In the genomic region with DNA sequence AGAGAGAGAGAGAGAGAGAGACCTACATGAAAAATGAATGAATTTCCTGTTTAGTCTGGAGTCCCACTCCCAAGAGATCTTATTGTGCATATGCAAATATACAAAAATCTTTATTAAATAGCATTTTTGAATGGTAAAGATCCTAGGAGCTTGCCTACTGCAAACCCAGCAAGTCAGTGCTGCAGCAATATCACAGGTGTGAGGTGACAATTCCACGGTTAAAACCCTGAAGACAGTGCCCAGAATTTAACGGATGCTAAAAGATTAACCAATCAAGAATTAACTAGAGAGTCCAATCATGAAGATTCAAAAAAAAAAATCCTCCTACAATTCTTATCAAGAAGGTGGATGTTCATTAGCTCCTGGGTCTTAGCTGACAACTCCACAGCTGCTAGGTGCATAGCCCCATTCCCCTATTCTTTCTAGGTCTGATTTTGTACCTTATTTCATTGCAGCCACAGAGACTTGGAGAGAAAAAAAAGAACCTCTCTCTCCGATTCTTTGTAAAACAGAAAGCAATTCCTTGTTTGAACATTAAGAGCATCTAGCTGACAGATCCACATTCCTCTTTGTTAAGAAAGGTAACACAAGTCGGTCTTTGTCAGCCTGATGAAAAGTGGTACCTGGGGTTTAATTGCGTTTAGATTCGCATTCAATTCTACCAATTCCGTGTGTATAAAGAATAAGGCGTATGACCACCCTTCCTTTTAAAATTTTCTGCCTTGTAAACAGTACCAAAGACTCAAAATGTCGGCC, we compare ENCODE assay signal across 8 mouse cellular contexts. TPM values are rescaled to one million over a fixed set of nuclear protein-coding genes. Genes with fewer than 3 reads are reported as not detected.
A peak's percentile ranks its signal among the peaks of the same experiment; 100 is the strongest.
DNase-seq lines count a peak whose midpoint lies in the region; ATAC-seq and TF ChIP-seq lines count a peak whose summit lies in the region.

No protein-coding gene starts in this region.

- H3K9me3 ChIP-seq in neural tube, embryonic 11.5 days (ENCODE audit: control insufficient read depth, low read length) = no peaks in the 10 kb centered on the region
- no peaks in the 10 kb centered on the region for H3K9me3 ChIP-seq in liver, embryonic 13.5 days (replicated peaks)

- H3K4me1 ChIP-seq in cerebellum, adult 2 months (ENCODE audit: control insufficient read depth, insufficient read depth, low read length) = no peaks in the 10 kb centered on the region; the same call in 1 of the 2 replicates
- no peaks in the 10 kb centered on the region for H3K4me1 ChIP-seq in neural tube, embryonic 11.5 days (ENCODE audit: control insufficient read depth, insufficient read depth, low read length)
- no peaks in the 10 kb centered on the region for H3K4me1 ChIP-seq in liver, embryonic 13.5 days (replicated peaks)

- H3K27me3 ChIP-seq in cerebellum, adult 2 months (ENCODE audit: control insufficient read depth, insufficient read depth, low read length) = no peaks in the 10 kb centered on the region
- H3K27me3 ChIP-seq in neural tube, embryonic 11.5 days (ENCODE audit: control insufficient read depth, insufficient read depth, low read length) = no peaks in the 10 kb centered on the region
- H3K27me3 ChIP-seq in liver, embryonic 13.5 days = peaks cover 7% of the 10 kb centered on the region; the same call in 1 of the 2 replicates

- no peaks in the 10 kb centered on the region for H3K36me3 ChIP-seq in neural tube, embryonic 11.5 days (ENCODE audit: control insufficient read depth, insufficient read depth, low read length)
- H3K36me3 ChIP-seq in liver, embryonic 13.5 days = no peaks in the 10 kb centered on the region

- ATAC-seq in neural tube, embryonic 11.5 days (ENCODE audit: insufficient read depth, low FRiP score, low TSS enrichment) = no peak
- no peak for ATAC-seq in liver, embryonic 13.5 days (ENCODE audit: low read depth)
- ATAC-seq in megakaryocyte-erythroid progenitor cell, adult 5-6 weeks (replicated peaks; ENCODE audit: low FRiP score, low TSS enrichment, poor library complexity, severe bottlenecking) = no peak

- TF ChIP-seq CTCF in cerebellum, adult 2 months (IDR thresholded peaks at IDR 0.05; ENCODE audit: borderline replicate concordance, insufficient read depth, low read depth, low read length) = no peak

- H3K9ac ChIP-seq in neural tube, embryonic 11.5 days (ENCODE audit: low read length) = peak overlapping the region; percentile 70
- no peak overlapping the region for H3K9ac ChIP-seq in liver, embryonic 13.5 days

- H3K4me3 ChIP-seq in cerebellum, adult 2 months (replicated peaks; ENCODE audit: insufficient read depth, low read depth, low read length) = peak overlapping the region; percentile 79
- H3K4me3 ChIP-seq in neural tube, embryonic 11.5 days (ENCODE audit: low read depth, low read length) = peak overlapping the region; percentile 57
- no peak overlapping the region; the same call in 1 of the 2 replicates for H3K4me3 ChIP-seq in liver, embryonic 13.5 days (replicated peaks)

- DNase-seq in cerebellum, adult 2 months = peak in 1 of 2 experiments; percentile 16
- DNase-seq in cerebellum, adult 18-20 months = no peak
- DNase-seq in neural tube, embryonic 11.5 days (ENCODE audit: low spot score) = no peak
- no peak for DNase-seq in neural tube, embryonic 10.5 days (ENCODE audit: extremely low spot score, low spot score)
- no peak for DNase-seq in liver, embryonic 13.5 days
- DNase-seq in adrenal gland, postnatal 14 days = no peak
- no peak for DNase-seq in adrenal gland, postnatal 36 days

- peak overlapping the region; percentile 68 for H3K4me2 ChIP-seq in neural tube, embryonic 11.5 days (ENCODE audit: low read depth)
- peak overlapping the region; percentile 58 for H3K4me2 ChIP-seq in liver, embryonic 13.5 days

- WGBS in cerebellum, adult 2 months = 6% methylated on average over 9 of the region's 9 CpGs
- 38% methylated on average over 9 of the region's 9 CpGs for WGBS in neural tube, embryonic 11.5 days
- WGBS in liver, embryonic 13.5 days (ENCODE audit: insufficient replicate concordance) = 40% methylated on average over 9 of the region's 9 CpGs

- H3K27ac ChIP-seq in cerebellum, adult 2 months (ENCODE audit: insufficient read depth, low read length) = peak overlapping the region; percentile 75
- peak overlapping the region; percentile 63 for H3K27ac ChIP-seq in neural tube, embryonic 11.5 days (ENCODE audit: low read depth, low read length)
- H3K27ac ChIP-seq in liver, embryonic 13.5 days = no peak overlapping the region

- no peak for TF ChIP-seq POLR2A in cerebellum, adult 2 months (IDR thresholded peaks at IDR 0.05; ENCODE audit: borderline replicate concordance, insufficient read depth, low read length)

RNA-seq across cellular contexts. Expression of a gene that starts 1.0 kb away (rescaled TPM):
- polyA plus RNA-seq in cerebellum, adult 2 months (2012; rRNA removed) = 68.1 and 69.7 TPM in 2 replicates
- polyA plus RNA-seq in neural tube, embryonic 11.5 days (2014; fragmentation: Nextera tagmentation; extraction: Ambion mirVana) = 46.8 and 47.7 TPM in 2 replicates
- 0.84 and 1.4 TPM in 2 replicates for polyA plus RNA-seq in liver, embryonic 13.5 days (2015; fragmentation: Nextera tagmentation; extraction: Ambion mirVana)
- 59.7 and 90.5 TPM in 2 replicates for total RNA-seq in adrenal gland, postnatal 14 days (2021)
- 10 to 100 TPM; 54.4 to 84.0 TPM for total RNA-seq in adrenal gland, postnatal 36 days (2021)
- not detected in 2 replicates for total RNA-seq in megakaryocyte-erythroid progenitor cell, adult 5-6 weeks (2014; fragmentation: Nextera tagmentation)
- total RNA-seq in megakaryocyte-erythroid progenitor cell, adult 5-6 weeks (2017) = not detected in 2 replicates

Comparison
In these comparisons a context has a peak if more than half of its experiments do, and no peak if none do; other contexts are left out.
1. RNA of a gene that starts 1.0 kb away (total RNA-seq): 54.4 to 84.0 TPM in adrenal gland, postnatal 36 days and 59.7 to 90.5 TPM in adrenal gland, postnatal 14 days; not detected in megakaryocyte-erythroid progenitor cell, adult 5-6 weeks; every median in the first group is over 10 times any median in the second.